Mouse (Mus musculus) C2C12 (cell line): ENCODE data around the gene Sptb. TPM values are rescaled to one million over a fixed set of nuclear protein-coding genes. Genes with fewer than 3 reads are reported as not detected.

Experiments used
- H3K27me3 ChIP-seq: one replicate; pipeline ENCODE4 v1.6.1; 2011; ENCODE audit not compliant: control insufficient read depth, insufficient read depth, insufficient read length
- H3K36me3 ChIP-seq: one replicate; pipeline ENCODE4 v1.6.1; 2011; ENCODE audit not compliant: control insufficient read depth, insufficient read depth
- H3K4me3 ChIP-seq: one replicate; pipeline ENCODE4 v1.5.1; 2011; ENCODE audit warnings: mild to moderate bottlenecking, control low read depth; ENCODE audit not compliant: poor library complexity, insufficient read depth, severe bottlenecking
- H3K79me2 ChIP-seq: one replicate; pipeline ENCODE4 v1.6.1; 2011; ENCODE audit not compliant: control insufficient read depth, insufficient read depth
- H3K79me3 ChIP-seq: one replicate; pipeline ENCODE4 v1.6.1; 2011; ENCODE audit warnings: low read depth, control low read depth
- H3ac ChIP-seq: one replicate; pipeline ENCODE3; 2011; ENCODE audit warnings: low read depth; ENCODE audit not compliant: control insufficient read depth, insufficient read length
- CEBPB ChIP-seq: IDR thresholded peaks from one replicate; pipeline ENCODE4 v1.6.1; 2011; ENCODE audit warnings: low read depth, mild to moderate bottlenecking, control low read depth, moderate library complexity
- CTCF ChIP-seq: IDR thresholded peaks from one replicate; pipeline ENCODE4 v1.5.1; 2011; ENCODE audit not compliant: control insufficient read depth, insufficient read depth, insufficient read length
- FOSL1 ChIP-seq: IDR thresholded peaks from one replicate; pipeline ENCODE4 v1.8.0; 2011; ENCODE audit warnings: mild to moderate bottlenecking, low read length; ENCODE audit not compliant: poor library complexity, insufficient read depth, severe bottlenecking
- MAX ChIP-seq: IDR thresholded peaks from one replicate; pipeline ENCODE4 v1.6.1; 2011; ENCODE audit warnings: mild to moderate bottlenecking, control low read depth
- MYOD1 ChIP-seq: IDR thresholded peaks from one replicate; pipeline ENCODE4 v1.6.1; 2011; ENCODE audit warnings: low read depth; ENCODE audit not compliant: control insufficient read depth, insufficient read length
- MYOG ChIP-seq: IDR thresholded peaks from one replicate; pipeline ENCODE4 v1.6.1; 2011; ENCODE audit not compliant: control insufficient read depth, insufficient read length; ENCODE audit errors: extremely low read depth
- USF1 ChIP-seq: IDR thresholded peaks from one replicate; pipeline ENCODE4 v1.6.1; 2011; ENCODE audit warnings: low read depth, mild to moderate bottlenecking, control low read depth, moderate library complexity
- polyA plus RNA-seq: library from polyadenylated mRNA; unstranded; fragments of >200 nt; fragmentation: generic; extraction: Trizol; gene quantifications from one replicate; pipeline ENCODE4 v1.2.1, GENCODE M21; 2012; ENCODE audit warnings: missing spikeins

The Sptb gene
- polyA plus RNA-seq, 1 experiment, result 0.15 TPM

- peaks cover 6% of the 10 kb centered on the region for H3K36me3 ChIP-seq
- peaks cover 92% of the 10 kb centered on the region for H3K79me2 ChIP-seq
- no peak overlapping the region for H3ac ChIP-seq
- TF ChIP-seq USF1 (no peak), CEBPB (no peak), FOSL1 (no peak), MYOG (no peak), MAX (no peak), MYOD1 (no peak), CTCF (no peak)
- H3K79me3 ChIP-seq, result peaks cover 64% of the 10 kb centered on the region
- H3K27me3 ChIP-seq, result no peaks in the 10 kb centered on the region
- H3K4me3 ChIP-seq, result no peak overlapping the region
Measured at GRCm38 (mm10) chr12:76547409-76548081, 162.8 kb downstream of the Sptb start.

- Histone ChIP-seq H3K79me2 (peaks cover 100% of the 10 kb centered on the region), H3K79me3 (peaks cover 72% of the 10 kb centered on the region), H3K36me3 (peaks cover 6% of the 10 kb centered on the region), H3K4me3 (no peak overlapping the region), H3K27me3 (no peaks in the 10 kb centered on the region), H3ac (no peak overlapping the region)
- TF ChIP-seq USF1 (no peak), FOSL1 (no peak), MYOD1 (no peak), CEBPB (no peak), CTCF (no peak), MAX (no peak), MYOG (no peak)
Measured at GRCm38 (mm10) chr12:76546383-76547276, 163.7 kb downstream of the Sptb start.

- no peak overlapping the region for H3ac ChIP-seq
- no peak overlapping the region for H3K4me3 ChIP-seq
- TF ChIP-seq USF1, result no peak
- TF ChIP-seq FOSL1, result no peak
- H3K27me3 ChIP-seq, result no peaks in the 10 kb centered on the region
- peaks cover 100% of the 10 kb centered on the region for H3K79me2 ChIP-seq
- peaks cover 6% of the 10 kb centered on the region for H3K36me3 ChIP-seq
- peaks cover 76% of the 10 kb centered on the region for H3K79me3 ChIP-seq
Measured at GRCm38 (mm10) chr12:76545786-76546370, 164.5 kb downstream of the Sptb start.

- TF ChIP-seq MYOG (no peak), USF1 (no peak), MAX (no peak), MYOD1 (no peak), CTCF (no peak), FOSL1 (no peak)
- peaks cover 100% of the 10 kb centered on the region for H3K79me2 ChIP-seq
- no peak overlapping the region for H3ac ChIP-seq
- H3K79me3 ChIP-seq, result peaks cover 82% of the 10 kb centered on the region
- H3K27me3 ChIP-seq, result no peaks in the 10 kb centered on the region
- H3K36me3 ChIP-seq, result peaks cover 8% of the 10 kb centered on the region
- H3K4me3 ChIP-seq, result no peak overlapping the region
Measured at GRCm38 (mm10) chr12:76541879-76542278, 168.5 kb downstream of the Sptb start.

- Histone ChIP-seq H3K36me3 (peaks cover 11% of the 10 kb centered on the region), H3K79me3 (peaks cover 82% of the 10 kb centered on the region), H3K79me2 (peaks cover 100% of the 10 kb centered on the region), H3K4me3 (no peak overlapping the region), H3ac (no peak overlapping the region), H3K27me3 (no peaks in the 10 kb centered on the region)
- TF ChIP-seq CEBPB, result no peak
Measured at GRCm38 (mm10) chr12:76541475-76541874, 168.9 kb downstream of the Sptb start.

GRCm38 (mm10) chr12:76540701-76541221 is 169.6 kb downstream of the Sptb start:
- Histone ChIP-seq H3K36me3 (peaks cover 7% of the 10 kb centered on the region), H3K27me3 (no peaks in the 10 kb centered on the region), H3K4me3 (no peak overlapping the region), H3ac (no peak overlapping the region), H3K79me2 (peaks cover 100% of the 10 kb centered on the region), H3K79me3 (peaks cover 85% of the 10 kb centered on the region)
- TF ChIP-seq MYOD1, result no peak
- no peak for TF ChIP-seq CTCF
- TF ChIP-seq CEBPB, result no peak
- TF ChIP-seq MYOG, result no peak
- no peak for TF ChIP-seq USF1
- no peak for TF ChIP-seq FOSL1
- no peak for TF ChIP-seq MAX
